Mouse (Mus musculus): ENCODE results near the gene Lyar. TPM values are rescaled to one million over a fixed set of nuclear protein-coding genes. Genes with fewer than 3 reads are reported as not detected.
A peak's percentile ranks its signal among the peaks of the same experiment; 100 is the strongest.

Lyar gene
- total RNA-seq (2021), result 10 to 100 TPM; 27.2 to 29.4 TPM
- long read RNA-seq, experiment 1, transcript Lyar-201 (9 exons, 1,563 nt), result major isoform, 23 of 32 reads
- long read RNA-seq, experiment 1, partial matches to known transcripts, result 1 of 32 reads
- long read RNA-seq, experiment 1, other reads (novel, unspliced or antisense), result 8 of 32 reads
- long read RNA-seq, experiment 2, transcript Lyar-201 (9 exons, 1,563 nt), result major isoform, 27 of 46 reads
- long read RNA-seq, experiment 2, partial matches to known transcripts, result 3 of 46 reads
- long read RNA-seq, experiment 2, other reads (novel, unspliced or antisense), result 16 of 46 reads

- DNase-seq (ENCODE audit: low spot score in 2 of 2), result peak; percentile 92 to 97
Measured at GRCm38 (mm10) chr5:38220328-38220912, at the start of gene Lyar, which contains the start of gene Zbtb49. TSS of gene Lyar (plus strand) at chr5:38220470. TSS of gene Zbtb49 (minus strand) at chr5:38220457.

- DNase-seq (ENCODE audit: low spot score in 2 of 2), result no peak
Measured at GRCm38 (mm10) chr5:38173766-38174165, 46.5 kb upstream of the Lyar start.

GRCm38 (mm10) chr5:38174256-38174912, 45.9 kb upstream of the Lyar start:
- DNase-seq (ENCODE audit: low spot score in 2 of 2), result no peak

GRCm38 (mm10) chr5:38184688-38185285, 35.5 kb upstream of the Lyar start:
- no peak for DNase-seq (ENCODE audit: low spot score in 2 of 2)

GRCm38 (mm10) chr5:38187006-38187405, 33.3 kb upstream of the Lyar start:
- no peak for DNase-seq (ENCODE audit: low spot score in 2 of 2)

GRCm38 (mm10) chr5:38190907-38191306, 29.4 kb upstream of the Lyar start:
- no peak for DNase-seq (ENCODE audit: low spot score in 2 of 2)

GRCm38 (mm10) chr5:38194946-38195345, 25.3 kb upstream of the Lyar start:
- no peak for DNase-seq (ENCODE audit: low spot score in 2 of 2)

- no peak for DNase-seq (ENCODE audit: low spot score in 2 of 2)
Measured at GRCm38 (mm10) chr5:38195941-38196340, 24.3 kb upstream of the Lyar start.

- no peak for DNase-seq (ENCODE audit: low spot score in 2 of 2)
Measured at GRCm38 (mm10) chr5:38196821-38197481, 23.3 kb upstream of the Lyar start.

- peak; percentile 71 to 75 for DNase-seq (ENCODE audit: low spot score in 2 of 2)
Measured at GRCm38 (mm10) chr5:38197482-38197823, 22.8 kb upstream of the Lyar start.

- no peak for DNase-seq (ENCODE audit: low spot score in 2 of 2)
Measured at GRCm38 (mm10) chr5:38199686-38200085, 20.6 kb upstream of the Lyar start.

GRCm38 (mm10) chr5:38205303-38205726, 15.0 kb upstream of the Lyar start:
- no peak for DNase-seq (ENCODE audit: low spot score in 2 of 2)

GRCm38 (mm10) chr5:38208985-38209384, 11.3 kb upstream of the Lyar start:
- DNase-seq (ENCODE audit: low spot score in 2 of 2), result no peak

- no peak for DNase-seq (ENCODE audit: low spot score in 2 of 2)
Measured at GRCm38 (mm10) chr5:38211691-38212090, 8.6 kb upstream of the Lyar start.

- no peak for DNase-seq (ENCODE audit: low spot score in 2 of 2)
Measured at GRCm38 (mm10) chr5:38213009-38213408, 7.3 kb upstream of the Lyar start.

- no peak for DNase-seq (ENCODE audit: low spot score in 2 of 2)
Measured at GRCm38 (mm10) chr5:38219771-38220307, 431 bp upstream of the Lyar start.

GRCm38 (mm10) chr5:38235422-38235821, 15.2 kb downstream of the Lyar start:
- DNase-seq (ENCODE audit: low spot score in 2 of 2), result peak; percentile 22 to 23

- peak in 1 of 2 experiments; percentile 1 for DNase-seq (ENCODE audit: low spot score in 2 of 2)
Measured at GRCm38 (mm10) chr5:38236627-38237026, 16.4 kb downstream of the Lyar start.

GRCm38 (mm10) chr5:38240727-38241472, 20.6 kb downstream of the Lyar start:
- peak in 1 of 2 experiments; percentile 0 for DNase-seq (ENCODE audit: low spot score in 2 of 2)

GRCm38 (mm10) chr5:38241473-38241834, 21.2 kb downstream of the Lyar start:
- DNase-seq (ENCODE audit: low spot score in 2 of 2), result no peak
